Mouse (Mus musculus) testis, adult 2 months (tissue): Measurements from ENCODE around the gene Ilvbl.

Experiments used
- CTCF ChIP-seq: fragments of 200-500 bp; IDR thresholded peaks from 2 replicates; pipeline ENCODE4 v1.5.1; 2012; ENCODE audit warnings: low read depth, mild to moderate bottlenecking, inconsistent platforms, low read length, moderate library complexity; ENCODE audit not compliant: control insufficient read depth, insufficient read depth, insufficient replicate concordance
- POLR2A ChIP-seq: fragments of 200-500 bp; IDR thresholded peaks from 2 replicates; pipeline ENCODE4 v1.6.1; 2012; ENCODE audit warnings: low read depth, mild to moderate bottlenecking, inconsistent platforms, low read length, moderate library complexity; ENCODE audit not compliant: control insufficient read depth

- TF ChIP-seq POLR2A: no peak
- TF ChIP-seq CTCF: no peak
Measured at GRCm38 (mm10) chr10:78578204-78578603, 4.1 kb downstream of the Ilvbl start.
